Mouse (Mus musculus) bone marrow, adult 2 months (tissue): ENCODE results near the gene Crhbp.

Experiments used
- CTCF ChIP-seq: fragments of 200-500 bp; IDR thresholded peaks from 2 replicates; pipeline ENCODE4 v1.5.1; 2011; ENCODE audit warnings: low read length, control low read depth; ENCODE audit not compliant: control insufficient read depth, insufficient read depth
- POLR2A ChIP-seq: fragments of 200-500 bp; IDR thresholded peaks from 2 replicates; pipeline ENCODE4 v1.6.1; 2011; ENCODE audit warnings: low read depth, mild to moderate bottlenecking, control low read depth, low read length, borderline replicate concordance; ENCODE audit not compliant: control insufficient read depth

GRCm38 (mm10) chr13:95431760-95432159, 13.0 kb downstream of the Crhbp start:
- no peak for TF ChIP-seq CTCF
- TF ChIP-seq POLR2A: no peak
